Mouse (Mus musculus): ENCODE results near the gene 4932438A13Rik. TPM values are rescaled to one million over a fixed set of nuclear protein-coding genes. Genes with fewer than 3 reads are reported as not detected.
A peak's percentile ranks its signal among the peaks of the same experiment; 100 is the strongest.

The 4932438A13Rik gene
- total RNA-seq (2021) (10 to 100 TPM; 34.7 to 46.0 TPM), polyA plus RNA-seq (2012; rRNA removed) (3.1 and 3.2 TPM in 2 replicates)
- long read RNA-seq, partial matches to known transcripts: 1 of 1 reads
- long read RNA-seq, other reads (novel, unspliced or antisense): 0 of 1 reads

GRCm38 (mm10) chr3:36862721-36863275 lies at the start of gene 4932438A13Rik:
TSS of gene 4932438A13Rik (plus strand) at chr3:36863104.
- peak; percentile 98 for DNase-seq

GRCm38 (mm10) chr3:36816633-36817032 lies 46.3 kb upstream of the 4932438A13Rik start:
- DNase-seq: no peak

GRCm38 (mm10) chr3:36819402-36819801 lies 43.5 kb upstream of the 4932438A13Rik start:
- peak; percentile 8 for DNase-seq

GRCm38 (mm10) chr3:36821037-36821436 lies 41.9 kb upstream of the 4932438A13Rik start:
- DNase-seq: no peak

- no peak for DNase-seq
These were observed 37.8 kb upstream of the 4932438A13Rik start for GRCm38 (mm10) chr3:36825098-36825497.

GRCm38 (mm10) chr3:36825554-36825953 lies 37.4 kb upstream of the 4932438A13Rik start:
- DNase-seq: no peak

- no peak for DNase-seq
These were observed 35.5 kb upstream of the 4932438A13Rik start for GRCm38 (mm10) chr3:36827274-36828025.

- no peak for DNase-seq
These were observed 32.7 kb upstream of the 4932438A13Rik start for GRCm38 (mm10) chr3:36830218-36830617.

- DNase-seq: no peak
These were observed 28.5 kb upstream of the 4932438A13Rik start for GRCm38 (mm10) chr3:36834426-36834825.

- no peak for DNase-seq
These were observed 28.1 kb upstream of the 4932438A13Rik start for GRCm38 (mm10) chr3:36834832-36835231.

- no peak for DNase-seq
These were observed 27.2 kb upstream of the 4932438A13Rik start for GRCm38 (mm10) chr3:36835525-36836203.

- DNase-seq: no peak
These were observed 26.1 kb upstream of the 4932438A13Rik start for GRCm38 (mm10) chr3:36836833-36837232.

GRCm38 (mm10) chr3:36840650-36841555 lies 22.0 kb upstream of the 4932438A13Rik start:
- DNase-seq: peak; percentile 62

GRCm38 (mm10) chr3:36853733-36854440 lies 9.0 kb upstream of the 4932438A13Rik start:
- DNase-seq: no peak

- no peak for DNase-seq
These were observed 1.2 kb upstream of the 4932438A13Rik start for GRCm38 (mm10) chr3:36861411-36862410.

GRCm38 (mm10) chr3:36863427-36863826 lies 523 bp downstream of the 4932438A13Rik start:
- DNase-seq: no peak

GRCm38 (mm10) chr3:36863881-36864280 lies 977 bp downstream of the 4932438A13Rik start:
- no peak for DNase-seq

- DNase-seq: no peak
These were observed 1.6 kb downstream of the 4932438A13Rik start for GRCm38 (mm10) chr3:36864466-36864865.

GRCm38 (mm10) chr3:36905372-36905771 lies 42.5 kb downstream of the 4932438A13Rik start:
- no peak for DNase-seq

- DNase-seq: no peak
These were observed 54.9 kb downstream of the 4932438A13Rik start for GRCm38 (mm10) chr3:36917832-36918231.

Data from adrenal gland, adult 2 months (tissue).